Mouse (Mus musculus) midbrain, embryonic 11.5 days (tissue): Measurements from ENCODE around the gene Ergic1. TPM values are rescaled to one million over a fixed set of nuclear protein-coding genes. Genes with fewer than 3 reads are reported as not detected.
A peak's percentile ranks its signal among the peaks of the same experiment; 100 is the strongest.

Source experiments
- ATAC-seq: fragments of 200-750 bp; cut with Nextera tagmentation; 2 replicates; pipeline ENCODE4 v1.8.0; 2017; ENCODE audit warnings: moderate TSS enrichment, moderate library complexity; ENCODE audit not compliant: low FRiP score
- DNase-seq: peaks from one replicate; pipeline ENCODE4 v3.0.0; 2015; ENCODE audit warnings: low spot score; ENCODE audit errors: missing footprints
- H3K27ac ChIP-seq: fragments of 300-500 bp; sonication (generic); 2 replicates; pipeline ENCODE4 v1.5.1; 2014; ENCODE audit warnings: low read depth, low read length
- H3K27me3 ChIP-seq: fragments of 300-500 bp; sonication (generic); 2 replicates; pipeline ENCODE4 v1.6.1; 2014; ENCODE audit warnings: mild to moderate bottlenecking, low read length, moderate library complexity, mixed read lengths; ENCODE audit not compliant: control insufficient read depth, insufficient read depth
- H3K36me3 ChIP-seq: fragments of 300-500 bp; sonication (generic); 2 replicates; pipeline ENCODE4 v1.6.1; 2014; ENCODE audit warnings: mild to moderate bottlenecking, low read length, moderate library complexity, mixed read lengths; ENCODE audit not compliant: control insufficient read depth, insufficient read depth
- H3K4me1 ChIP-seq: fragments of 300-500 bp; sonication (generic); 2 replicates; pipeline ENCODE4 v1.6.1; 2014; ENCODE audit warnings: low read length; ENCODE audit not compliant: control insufficient read depth, insufficient read depth
- H3K4me2 ChIP-seq: fragments of 300-500 bp; sonication (generic); 2 replicates; pipeline ENCODE4 v1.6.1; 2014; ENCODE audit warnings: mild to moderate bottlenecking, moderate library complexity
- H3K4me3 ChIP-seq: fragments of 300-500 bp; sonication (generic); 2 replicates; pipeline ENCODE4 v1.5.1; 2014; ENCODE audit warnings: low read depth, low read length
- H3K9ac ChIP-seq: fragments of 300-500 bp; sonication (generic); 2 replicates; pipeline ENCODE4 v1.6.1; 2014; ENCODE audit warnings: low read length
- H3K9me3 ChIP-seq: fragments of 300-500 bp; sonication (generic); 2 replicates; pipeline ENCODE4 v1.6.1; 2016; ENCODE audit warnings: low read length; ENCODE audit not compliant: control insufficient read depth
- WGBS: fragments of 180-500 bp; shearing (Covaris S2); extraction: QIAGEN DNeasy Blood & Tissue Kit; methylation state at CpG from one replicate; pipeline ENCODE4 v1.1.7; 2014; 5-methylcytosine and 5-hydroxymethylcytosine counted together
- polyA plus RNA-seq: library from polyadenylated mRNA; unstranded; fragments of >200 nt; fragmentation: Nextera tagmentation; extraction: Ambion mirVana; gene quantifications from 2 replicates; pipeline ENCODE4 v1.2.1, GENCODE M21; 2014

The Ergic1 gene
- polyA plus RNA-seq, 1 experiment from 2014 or later: 129 TPM

DNA sequence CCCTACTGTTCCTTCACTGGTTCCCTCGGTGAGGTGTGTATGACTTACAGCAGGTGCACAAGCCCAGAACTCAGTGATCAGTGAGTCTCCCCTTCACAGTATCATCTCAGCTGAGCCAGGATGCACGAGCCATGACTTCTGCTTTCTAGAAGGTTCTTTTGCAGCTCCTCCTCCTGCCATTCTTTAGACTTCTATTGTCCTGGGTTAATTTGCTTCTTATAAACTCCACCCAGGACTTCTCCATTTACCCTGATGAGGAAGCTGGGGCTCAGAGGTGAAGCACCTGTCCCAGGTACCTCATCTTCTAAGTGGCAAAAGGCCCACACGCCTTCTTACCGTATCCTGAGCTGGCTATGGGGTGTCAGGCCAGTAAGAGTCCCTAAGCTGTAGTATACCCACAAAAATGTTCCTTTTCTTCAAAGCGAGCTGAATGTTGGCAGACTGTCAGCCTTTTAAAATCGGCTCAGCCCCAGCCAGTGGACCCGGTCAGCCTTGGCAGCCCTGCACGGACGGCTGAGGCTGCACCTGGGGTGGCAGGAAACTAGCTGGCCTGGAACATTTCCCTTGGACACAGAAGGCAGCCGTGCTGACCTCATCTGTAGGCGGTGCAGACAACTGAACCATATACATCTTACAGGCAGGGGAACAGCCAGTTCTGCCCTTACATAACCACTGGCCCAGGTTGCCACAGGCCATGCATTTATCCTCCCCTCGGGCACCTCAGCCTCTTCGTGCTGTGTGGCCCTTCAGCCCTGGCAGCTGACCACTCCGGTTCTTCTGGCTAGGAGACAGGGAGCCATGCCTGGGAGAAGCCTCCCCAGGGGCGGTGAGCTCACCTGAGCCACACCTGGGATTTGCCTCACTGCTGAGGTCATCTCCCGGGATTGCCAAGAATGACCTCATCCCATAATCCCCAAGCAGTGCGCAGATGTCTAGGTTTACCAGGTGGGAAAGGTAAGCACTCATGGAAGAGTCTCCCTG, 59.8 kb downstream of the Ergic1 start:
- Histone ChIP-seq H3K9ac (no peak overlapping the region), H3K27ac (no peak overlapping the region), H3K9me3 (no peaks in the 10 kb centered on the region), H3K36me3 (peaks cover 9% of the 10 kb centered on the region; the same call in 1 of the 2 replicates), H3K27me3 (no peaks in the 10 kb centered on the region), H3K4me2 (no peak overlapping the region), H3K4me3 (no peak overlapping the region), H3K4me1 (no peaks in the 10 kb centered on the region)
- DNase-seq: no peak
- WGBS: 93% methylated on average over 17 of the region's 17 CpGs
- ATAC-seq: no peak

DNA sequence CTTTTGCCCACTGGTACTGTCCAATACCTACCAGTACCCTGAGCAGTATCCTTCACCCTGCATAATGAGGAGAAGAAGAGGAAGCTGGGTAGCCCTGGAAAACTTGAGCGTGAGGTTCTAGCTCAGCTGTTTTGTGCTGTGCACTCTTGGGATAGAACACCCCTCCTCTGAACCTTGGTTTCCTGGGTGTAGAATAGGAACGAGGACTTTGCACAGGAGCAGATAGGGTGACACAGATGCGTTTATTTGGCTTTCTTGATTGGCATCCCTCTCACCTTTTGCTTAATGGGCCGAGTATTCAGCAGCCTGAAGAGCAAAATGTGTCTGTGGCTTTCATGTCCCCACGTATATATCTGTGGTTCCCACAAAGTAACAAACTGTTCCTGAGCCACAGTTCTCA, 60.6 kb downstream of the Ergic1 start:
- Histone ChIP-seq H3K27ac (no peak overlapping the region), H3K9me3 (no peaks in the 10 kb centered on the region), H3K4me3 (no peak overlapping the region), H3K36me3 (peaks cover 10% of the 10 kb centered on the region; the same call in 1 of the 2 replicates), H3K4me1 (no peaks in the 10 kb centered on the region), H3K27me3 (no peaks in the 10 kb centered on the region), H3K4me2 (no peak overlapping the region), H3K9ac (no peak overlapping the region)
- no peak for ATAC-seq
- no peak for DNase-seq
- 87% methylated on average over 5 of the region's 5 CpGs for WGBS

DNA sequence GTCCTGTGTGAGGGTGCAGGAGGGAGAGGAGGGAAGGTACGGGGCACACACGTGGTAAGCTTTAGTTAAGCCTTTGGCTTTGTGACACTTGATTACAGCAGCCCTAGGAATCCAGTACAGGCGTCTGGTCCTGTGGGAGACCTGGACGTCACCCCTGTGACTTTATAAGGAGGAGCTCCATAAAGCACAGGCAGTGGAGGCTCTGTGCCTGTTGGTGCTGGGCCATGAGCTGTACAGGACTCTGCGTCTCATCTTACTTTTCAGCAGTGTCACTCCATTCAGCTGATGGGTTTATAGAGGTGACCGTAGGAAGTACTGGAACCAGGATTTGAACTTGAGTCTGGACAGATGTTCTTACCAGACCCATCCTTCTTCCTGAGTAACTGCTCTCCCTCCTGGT, 62.7 kb downstream of the Ergic1 start:
- H3K9ac ChIP-seq: no peak overlapping the region
- ATAC-seq: no peak
- 91% methylated on average over 6 of the region's 6 CpGs for WGBS
- no peaks in the 10 kb centered on the region for H3K27me3 ChIP-seq
- no peak for DNase-seq
- H3K4me3 ChIP-seq: no peak overlapping the region
- no peak overlapping the region for H3K27ac ChIP-seq
- no peaks in the 10 kb centered on the region for H3K9me3 ChIP-seq
- no peak overlapping the region for H3K4me2 ChIP-seq
- H3K4me1 ChIP-seq: no peaks in the 10 kb centered on the region
- peaks cover 17% of the 10 kb centered on the region; the same call in 1 of the 2 replicates for H3K36me3 ChIP-seq

DNA sequence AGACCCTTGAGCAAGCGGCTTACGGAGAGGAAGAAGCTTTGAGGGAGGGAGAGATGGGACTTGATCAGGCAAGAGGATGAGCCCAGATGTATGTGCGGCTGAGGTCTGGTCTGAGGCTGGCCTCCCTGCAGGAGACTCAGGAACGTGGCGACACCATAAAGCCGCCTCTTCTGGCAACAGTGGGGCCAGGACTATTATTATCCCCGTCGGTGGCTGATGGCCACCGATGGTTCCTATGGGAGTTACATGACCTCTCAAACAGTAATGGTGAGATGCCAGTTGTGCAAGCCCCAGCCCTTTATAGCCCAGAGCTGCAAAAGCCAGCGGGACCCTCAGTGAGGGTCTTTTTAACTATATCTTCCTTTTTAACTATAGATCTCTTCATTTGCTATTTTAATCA, 63.7 kb downstream of the Ergic1 start:
- no peak overlapping the region for H3K9ac ChIP-seq
- no peak overlapping the region for H3K27ac ChIP-seq
- 96% methylated on average over 10 of the region's 10 CpGs for WGBS
- H3K4me3 ChIP-seq: no peak overlapping the region
- H3K4me1 ChIP-seq: no peaks in the 10 kb centered on the region
- H3K4me2 ChIP-seq: no peak overlapping the region
- peaks cover 21% of the 10 kb centered on the region; the same call in 1 of the 2 replicates for H3K36me3 ChIP-seq
- ATAC-seq: no peak
- no peaks in the 10 kb centered on the region for H3K9me3 ChIP-seq
- no peaks in the 10 kb centered on the region for H3K27me3 ChIP-seq
- no peak for DNase-seq

DNA sequence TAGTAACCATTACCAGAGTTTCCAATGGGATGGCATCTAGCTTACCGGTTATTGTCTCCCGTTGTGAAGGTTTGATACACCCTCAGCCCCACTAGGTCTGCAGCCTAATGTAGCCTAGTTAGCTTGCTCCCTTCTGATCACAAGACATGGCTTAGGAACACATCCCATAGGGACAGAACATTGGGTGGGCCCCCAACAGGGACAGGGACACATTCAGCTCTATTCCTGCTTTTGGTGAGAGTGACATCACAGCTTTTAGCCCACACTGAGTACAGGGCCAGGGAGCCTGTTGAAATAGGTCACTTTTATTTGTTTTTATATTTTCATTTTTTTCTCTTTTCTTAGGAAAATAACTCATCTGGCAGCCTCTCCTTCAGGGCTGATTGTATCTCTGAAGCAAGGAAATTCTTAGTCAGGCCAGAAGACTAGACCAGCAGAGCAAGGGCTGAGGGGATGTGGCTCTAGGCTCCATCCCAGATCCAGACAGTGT, 64.3 kb downstream of the Ergic1 start:
- peaks cover 23% of the 10 kb centered on the region; the same call in 1 of the 2 replicates for H3K36me3 ChIP-seq
- no peaks in the 10 kb centered on the region for H3K27me3 ChIP-seq
- no peak overlapping the region for H3K27ac ChIP-seq
- 96% methylated on average over 2 of the region's 2 CpGs for WGBS
- H3K4me2 ChIP-seq: no peak overlapping the region
- no peak overlapping the region for H3K9ac ChIP-seq
- DNase-seq: no peak
- no peaks in the 10 kb centered on the region for H3K4me1 ChIP-seq
- no peak overlapping the region for H3K4me3 ChIP-seq
- ATAC-seq: no peak
- no peaks in the 10 kb centered on the region for H3K9me3 ChIP-seq

DNA sequence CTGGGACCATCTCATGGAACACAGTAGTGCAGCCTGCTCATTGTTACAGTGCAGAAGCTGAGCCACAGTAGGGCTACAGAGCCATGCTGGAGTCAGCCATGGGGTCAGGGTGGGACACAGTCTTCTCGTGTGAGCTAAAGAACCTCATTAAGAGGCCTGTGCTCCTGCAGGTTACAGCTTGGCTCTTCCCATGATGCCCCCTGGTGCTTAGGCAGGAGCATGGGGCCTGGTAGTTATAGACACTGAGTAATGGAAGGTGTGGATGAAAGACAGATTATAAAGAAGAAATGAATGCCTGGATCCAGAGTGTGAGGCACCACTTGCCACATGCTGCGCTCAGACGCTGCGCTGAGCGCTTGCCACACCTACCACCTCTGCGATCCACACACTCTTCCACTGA, 67.2 kb downstream of the Ergic1 start:
- Histone ChIP-seq H3K36me3 (peaks cover 22% of the 10 kb centered on the region; the same call in 1 of the 2 replicates), H3K9me3 (no peaks in the 10 kb centered on the region), H3K27me3 (no peaks in the 10 kb centered on the region), H3K4me3 (no peak overlapping the region), H3K27ac (no peak overlapping the region), H3K9ac (no peak overlapping the region), H3K4me2 (no peak overlapping the region), H3K4me1 (no peaks in the 10 kb centered on the region)
- WGBS: 90% methylated on average over 6 of the region's 6 CpGs
- ATAC-seq: no peak
- no peak for DNase-seq

DNA sequence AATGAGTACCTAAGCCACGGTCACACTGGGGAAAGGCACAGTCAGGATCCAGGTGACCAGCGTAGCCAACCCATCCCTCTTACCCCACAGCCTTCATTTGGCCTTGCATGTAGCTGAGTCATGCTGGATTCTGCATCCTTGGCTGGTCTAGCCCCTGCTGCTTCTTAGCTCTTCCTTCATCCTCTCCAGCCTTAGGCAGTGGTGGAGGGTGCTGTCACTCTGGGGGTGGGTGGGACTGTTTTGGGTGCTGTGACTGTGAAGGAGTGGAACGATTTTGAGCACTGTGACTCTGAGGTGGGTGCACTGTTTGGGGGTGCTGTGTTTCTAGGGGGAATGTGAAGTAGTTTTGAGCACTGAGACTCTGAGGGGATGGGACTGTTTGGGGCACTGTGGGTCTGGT, 67.6 kb downstream of the Ergic1 start:
- Histone ChIP-seq H3K9ac (no peak overlapping the region), H3K27me3 (no peaks in the 10 kb centered on the region), H3K4me2 (no peak overlapping the region), H3K36me3 (peaks cover 22% of the 10 kb centered on the region; the same call in 1 of the 2 replicates), H3K27ac (no peak overlapping the region), H3K9me3 (no peaks in the 10 kb centered on the region), H3K4me3 (no peak overlapping the region), H3K4me1 (no peaks in the 10 kb centered on the region)
- 94% methylated on average over 3 of the region's 3 CpGs for WGBS
- no peak for ATAC-seq
- DNase-seq: no peak

DNA sequence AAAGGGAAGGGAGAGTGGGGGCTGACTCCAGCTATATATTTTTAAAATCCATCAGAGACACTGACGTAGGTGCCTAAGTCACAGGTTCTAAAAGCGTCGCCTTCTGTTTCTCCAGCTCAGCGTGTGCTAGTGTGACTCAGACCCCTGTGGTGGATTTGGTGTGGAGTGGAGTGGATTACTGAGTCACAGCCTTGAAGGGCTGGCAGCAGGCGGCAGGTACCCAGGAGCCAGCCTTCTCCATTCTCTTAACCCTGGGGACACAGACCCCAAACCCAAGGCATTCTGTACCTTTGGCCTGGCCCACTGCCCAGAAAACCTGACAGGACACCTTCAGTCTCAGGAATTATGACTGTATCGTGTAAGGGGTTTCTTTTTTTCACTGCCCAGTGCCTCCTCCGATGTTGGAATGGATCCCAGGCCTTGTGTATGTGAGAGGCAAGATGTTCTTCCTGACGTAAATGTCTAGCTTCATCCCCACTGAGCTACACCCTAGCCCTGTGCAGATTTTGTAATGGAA, 70.6 kb downstream of the Ergic1 start:
- ATAC-seq: no peak
- H3K4me3 ChIP-seq: no peak overlapping the region

DNA sequence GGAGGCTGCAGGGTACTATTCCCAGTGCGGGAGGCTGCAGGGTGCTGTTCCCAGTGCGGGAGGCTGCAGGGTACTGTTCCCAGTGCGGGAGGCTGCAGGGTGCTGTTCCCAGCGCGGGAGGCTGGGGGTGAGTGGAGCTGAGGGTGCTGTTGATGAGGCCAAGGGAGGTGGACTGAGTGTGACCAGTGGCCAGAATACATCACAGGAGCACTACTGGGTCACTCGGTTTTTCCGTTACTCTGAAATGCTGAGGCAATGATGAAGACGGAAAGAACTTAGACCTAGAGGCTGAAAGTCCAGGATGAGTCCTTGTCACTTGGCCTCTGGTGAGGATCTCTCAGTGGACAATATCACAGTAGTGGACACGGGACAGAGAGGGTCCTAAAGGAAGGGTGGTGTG, 71.9 kb downstream of the Ergic1 start:
- 92% methylated on average over 9 of the region's 9 CpGs for WGBS
- no peak for DNase-seq
- H3K4me1 ChIP-seq: no peaks in the 10 kb centered on the region
- H3K27ac ChIP-seq: no peak overlapping the region
- no peak overlapping the region for H3K9ac ChIP-seq
- no peak overlapping the region for H3K4me3 ChIP-seq
- ATAC-seq: no peak
- peaks cover 21% of the 10 kb centered on the region for H3K36me3 ChIP-seq
- H3K4me2 ChIP-seq: no peak overlapping the region
- no peaks in the 10 kb centered on the region for H3K27me3 ChIP-seq
- no peaks in the 10 kb centered on the region for H3K9me3 ChIP-seq

More for the DNA sequence above, 70.6 kb downstream of the Ergic1 start:
- Histone ChIP-seq H3K27me3 (no peaks in the 10 kb centered on the region), H3K27ac (no peak overlapping the region), H3K9me3 (no peaks in the 10 kb centered on the region), H3K4me1 (no peaks in the 10 kb centered on the region), H3K9ac (no peak overlapping the region), H3K36me3 (peaks cover 28% of the 10 kb centered on the region), H3K4me2 (no peak overlapping the region)
- WGBS: 91% methylated on average over 8 of the region's 8 CpGs
- DNase-seq: peak; percentile 56
